Mouse (Mus musculus) neural tube, embryonic 12.5 days (tissue): Measurements from ENCODE around the gene Tmem60. TPM values are rescaled to one million over a fixed set of nuclear protein-coding genes. Genes with fewer than 3 reads are reported as not detected.

Source experiments
- ATAC-seq: fragments of 200-750 bp; cut with Nextera tagmentation; 2 replicates; pipeline ENCODE4 v1.8.0; 2017; ENCODE audit warnings: low read depth, mild to moderate bottlenecking, moderate TSS enrichment, moderate library complexity; ENCODE audit not compliant: low FRiP score
- H3K27ac ChIP-seq: fragments of 300-500 bp; sonication (generic); 2 replicates; pipeline ENCODE4 v1.5.1; 2016
- H3K27me3 ChIP-seq: fragments of 300-500 bp; sonication (generic); replicated peaks from 2 replicates; pipeline ENCODE4 v1.6.1; 2016; ENCODE audit warnings: mild to moderate bottlenecking
- H3K36me3 ChIP-seq: fragments of 300-500 bp; sonication (generic); 2 replicates; pipeline ENCODE4 v1.6.1; 2016; ENCODE audit warnings: mild to moderate bottlenecking
- H3K4me1 ChIP-seq: fragments of 300-500 bp; sonication (generic); 2 replicates; pipeline ENCODE4 v1.6.1; 2016
- H3K4me2 ChIP-seq: fragments of 300-500 bp; sonication (generic); replicated peaks from 2 replicates; pipeline ENCODE4 v1.6.1; 2016; ENCODE audit warnings: mild to moderate bottlenecking
- H3K4me3 ChIP-seq: fragments of 300-500 bp; sonication (generic); 2 replicates; pipeline ENCODE4 v1.5.1; 2016
- H3K9ac ChIP-seq: fragments of 300-500 bp; sonication (generic); 2 replicates; pipeline ENCODE4 v1.6.1; 2016; ENCODE audit warnings: mild to moderate bottlenecking
- H3K9me3 ChIP-seq: fragments of 300-500 bp; sonication (generic); 2 replicates; pipeline ENCODE4 v1.6.1; 2016; ENCODE audit warnings: mild to moderate bottlenecking
- WGBS: fragments of 180-500 bp; shearing (Covaris S2); methylation state at CpG from one replicate; pipeline ENCODE4 v1.1.7; 2016; 5-methylcytosine and 5-hydroxymethylcytosine counted together
- polyA plus RNA-seq: library from polyadenylated mRNA; unstranded; fragments of >200 nt; fragmentation: Nextera tagmentation; extraction: Ambion mirVana; gene quantifications from 2 replicates; pipeline ENCODE4 v1.2.1, GENCODE M21; 2016

Tmem60 gene
- polyA plus RNA-seq, result 56.6 and 57.7 TPM in 2 replicates

GRCm38 (mm10) chr5:20881915-20882800 is at the start of gene Tmem60, which contains the start of gene Phtf2:
Tmem60 (plus strand) TSS chr5:20882191.
Phtf2 (minus strand) TSS chr5:20882124.
- H3K27ac ChIP-seq, result peak within 1 kb of the TSS; percentile 94
- peaks cover 12% of the 10 kb centered on the region for H3K36me3 ChIP-seq
- peak within 1 kb of the TSS; percentile 93 for H3K9ac ChIP-seq
- peak within 1 kb of the TSS; percentile 69 for H3K4me2 ChIP-seq
- peak; percentile 99 for ATAC-seq
- peak within 1 kb of the TSS; percentile 86 for H3K4me3 ChIP-seq
- peaks cover 21% of the 10 kb centered on the region for H3K4me1 ChIP-seq
- no peaks in the 10 kb centered on the region for H3K27me3 ChIP-seq
- no peaks in the 10 kb centered on the region for H3K9me3 ChIP-seq
- under 1% methylated on average over 94 of the region's 94 CpGs for WGBS

GRCm38 (mm10) chr5:20834399-20834798 is 47.6 kb upstream of the Tmem60 start:
- 95% methylated on average over 1 of the region's 1 CpGs for WGBS
- no peaks in the 10 kb centered on the region for H3K36me3 ChIP-seq
- no peak overlapping the region for H3K9ac ChIP-seq
- H3K9me3 ChIP-seq, result no peaks in the 10 kb centered on the region
- ATAC-seq, result no peak
- H3K27me3 ChIP-seq, result no peaks in the 10 kb centered on the region
- H3K4me2 ChIP-seq, result no peak overlapping the region
- no peak overlapping the region for H3K27ac ChIP-seq
- no peaks in the 10 kb centered on the region for H3K4me1 ChIP-seq
- no peak overlapping the region for H3K4me3 ChIP-seq

GRCm38 (mm10) chr5:20837082-20837481 is 44.9 kb upstream of the Tmem60 start:
- WGBS, result 98% methylated on average over 1 of the region's 1 CpGs

GRCm38 (mm10) chr5:20843405-20843804 is 38.6 kb upstream of the Tmem60 start:
- no peaks in the 10 kb centered on the region for H3K36me3 ChIP-seq
- no peak overlapping the region for H3K9ac ChIP-seq
- H3K4me1 ChIP-seq, result no peaks in the 10 kb centered on the region
- no peak overlapping the region for H3K27ac ChIP-seq
- no peak for ATAC-seq
- no peak overlapping the region for H3K4me3 ChIP-seq
- WGBS, result 77% methylated on average over 2 of the region's 3 CpGs
- no peak overlapping the region for H3K4me2 ChIP-seq
- no peaks in the 10 kb centered on the region for H3K27me3 ChIP-seq
- H3K9me3 ChIP-seq, result no peaks in the 10 kb centered on the region

More at GRCm38 (mm10) chr5:20837082-20837481, 44.9 kb upstream of the Tmem60 start:
- Histone ChIP-seq H3K9ac (no peak overlapping the region), H3K9me3 (no peaks in the 10 kb centered on the region), H3K4me1 (no peaks in the 10 kb centered on the region), H3K27me3 (no peaks in the 10 kb centered on the region), H3K4me3 (no peak overlapping the region), H3K4me2 (no peak overlapping the region), H3K27ac (no peak overlapping the region), H3K36me3 (no peaks in the 10 kb centered on the region)
- no peak for ATAC-seq

GRCm38 (mm10) chr5:20843816-20844215 is 38.2 kb upstream of the Tmem60 start:
- no peaks in the 10 kb centered on the region for H3K36me3 ChIP-seq
- no peak overlapping the region for H3K4me3 ChIP-seq
- H3K4me1 ChIP-seq, result no peaks in the 10 kb centered on the region
- WGBS, result 51% methylated on average over 2 of the region's 2 CpGs
- H3K9ac ChIP-seq, result no peak overlapping the region
- no peak overlapping the region for H3K27ac ChIP-seq
- H3K9me3 ChIP-seq, result no peaks in the 10 kb centered on the region
- no peak for ATAC-seq
- no peaks in the 10 kb centered on the region for H3K27me3 ChIP-seq
- H3K4me2 ChIP-seq, result no peak overlapping the region

GRCm38 (mm10) chr5:20847010-20847409 is 35.0 kb upstream of the Tmem60 start:
- Histone ChIP-seq H3K4me3 (no peak overlapping the region), H3K4me2 (no peak overlapping the region), H3K9me3 (no peaks in the 10 kb centered on the region), H3K4me1 (no peaks in the 10 kb centered on the region), H3K27me3 (no peaks in the 10 kb centered on the region), H3K27ac (no peak overlapping the region), H3K36me3 (no peaks in the 10 kb centered on the region), H3K9ac (no peak overlapping the region)
- 95% methylated on average over 2 of the region's 2 CpGs for WGBS
- ATAC-seq, result no peak

GRCm38 (mm10) chr5:20855066-20855465 is 26.9 kb upstream of the Tmem60 start:
- H3K36me3 ChIP-seq, result no peaks in the 10 kb centered on the region

GRCm38 (mm10) chr5:20858404-20858803 is 23.6 kb upstream of the Tmem60 start:
- Histone ChIP-seq H3K4me2 (no peak overlapping the region), H3K36me3 (no peaks in the 10 kb centered on the region), H3K9ac (no peak overlapping the region), H3K4me1 (no peaks in the 10 kb centered on the region), H3K4me3 (no peak overlapping the region), H3K9me3 (no peaks in the 10 kb centered on the region), H3K27me3 (no peaks in the 10 kb centered on the region), H3K27ac (no peak overlapping the region)
- 98% methylated on average over 2 of the region's 2 CpGs for WGBS
- ATAC-seq, result no peak

More at GRCm38 (mm10) chr5:20855066-20855465, 26.9 kb upstream of the Tmem60 start:
- H3K9ac ChIP-seq, result no peak overlapping the region
- no peaks in the 10 kb centered on the region for H3K4me1 ChIP-seq
- WGBS, result 93% methylated on average over 4 of the region's 4 CpGs
- ATAC-seq, result no peak
- no peaks in the 10 kb centered on the region for H3K9me3 ChIP-seq
- H3K27ac ChIP-seq, result no peak overlapping the region
- no peak overlapping the region for H3K4me2 ChIP-seq
- H3K27me3 ChIP-seq, result no peaks in the 10 kb centered on the region
- H3K4me3 ChIP-seq, result no peak overlapping the region

GRCm38 (mm10) chr5:20860565-20860964 is 21.4 kb upstream of the Tmem60 start:
- no peak for ATAC-seq
- no peak overlapping the region for H3K4me2 ChIP-seq
- H3K9me3 ChIP-seq, result no peaks in the 10 kb centered on the region
- H3K27ac ChIP-seq, result no peak overlapping the region
- H3K36me3 ChIP-seq, result no peaks in the 10 kb centered on the region
- no peak overlapping the region for H3K9ac ChIP-seq
- H3K27me3 ChIP-seq, result no peaks in the 10 kb centered on the region
- H3K4me1 ChIP-seq, result no peaks in the 10 kb centered on the region
- 89% methylated on average over 4 of the region's 4 CpGs for WGBS
- H3K4me3 ChIP-seq, result no peak overlapping the region

- Histone ChIP-seq H3K27ac (no peak overlapping the region), H3K4me3 (no peak overlapping the region), H3K36me3 (no peaks in the 10 kb centered on the region), H3K4me1 (no peaks in the 10 kb centered on the region), H3K9ac (no peak overlapping the region), H3K9me3 (no peaks in the 10 kb centered on the region), H3K4me2 (no peak overlapping the region), H3K27me3 (no peaks in the 10 kb centered on the region)
- ATAC-seq, result no peak
- WGBS, result 94% methylated on average over 2 of the region's 2 CpGs
Observed at GRCm38 (mm10) chr5:20861901-20862300, 20.1 kb upstream of the Tmem60 start.

GRCm38 (mm10) chr5:20864216-20864969 is 17.6 kb upstream of the Tmem60 start:
- H3K4me3 ChIP-seq, result no peak overlapping the region
- 80% methylated on average over 4 of the region's 4 CpGs for WGBS
- no peaks in the 10 kb centered on the region for H3K36me3 ChIP-seq
- no peak overlapping the region for H3K27ac ChIP-seq
- no peak overlapping the region for H3K9ac ChIP-seq
- no peaks in the 10 kb centered on the region for H3K4me1 ChIP-seq
- H3K27me3 ChIP-seq, result no peaks in the 10 kb centered on the region
- no peak for ATAC-seq
- no peaks in the 10 kb centered on the region for H3K9me3 ChIP-seq
- no peak overlapping the region for H3K4me2 ChIP-seq

- Histone ChIP-seq H3K9ac (no peak overlapping the region), H3K36me3 (no peaks in the 10 kb centered on the region), H3K27me3 (no peaks in the 10 kb centered on the region), H3K9me3 (no peaks in the 10 kb centered on the region), H3K4me2 (no peak overlapping the region), H3K4me1 (no peaks in the 10 kb centered on the region), H3K4me3 (no peak overlapping the region), H3K27ac (no peak overlapping the region)
- no peak for ATAC-seq
- 93% methylated on average over 2 of the region's 2 CpGs for WGBS
Observed at GRCm38 (mm10) chr5:20865193-20865755, 16.7 kb upstream of the Tmem60 start.
